In the genomic region with DNA sequence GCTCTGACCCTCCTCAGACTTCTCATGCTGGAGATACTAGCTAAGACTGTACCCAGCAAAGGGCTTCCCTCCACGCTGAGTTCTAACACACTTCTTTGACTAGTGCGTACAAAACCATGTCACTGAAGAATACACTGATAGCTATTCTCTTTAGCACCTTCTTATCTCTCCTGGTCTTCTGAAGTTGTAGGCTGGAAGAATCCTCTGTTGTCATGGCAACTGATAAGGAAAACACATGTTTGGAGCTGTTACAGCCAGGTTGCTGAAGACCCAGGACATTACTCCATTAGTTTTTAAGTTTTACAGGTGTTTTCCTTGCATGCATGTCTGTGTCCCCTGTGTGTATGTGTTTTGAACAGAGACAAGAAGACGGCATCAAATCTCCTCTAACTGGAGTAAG, we compare ENCODE assay signal across 16 mouse cellular contexts. TPM values are rescaled to one million over a fixed set of nuclear protein-coding genes. Genes with fewer than 3 reads are reported as not detected.
"Had no signal": no experiment of that assay in that cellular context is flagged by ENCODE, and none has a peak within 500 bp of the region (broad histone marks: within the 10 kb centered on the region; RNA-seq: fewer than 3 reads in every experiment).

No protein-coding gene starts in this region.

RNA-seq across cellular contexts. Expression of gene 1700018F24Rik, which starts 11.4 kb away (rescaled TPM):
- polyA plus RNA-seq: liver, embryonic 16.5 days; lung, embryonic 14.5 days; midbrain, embryonic 10.5 days; midbrain, embryonic 12.5 days; midbrain, embryonic 14.5 days; midbrain, embryonic 16.5 days; myocyte; neural tube, embryonic 11.5 days; neural tube, embryonic 13.5 days; neural tube, embryonic 15.5 days; small intestine, adult 2 months; stomach, embryonic 14.5 days; stomach, embryonic 16.5 days; thymus, adult 2 months; urinary bladder, adult 2 months had no signal

RNA-seq across cellular contexts. Expression of gene Gm4871, which starts 21.6 kb away (rescaled TPM):
- polyA plus RNA-seq: liver, embryonic 16.5 days; lung, embryonic 14.5 days; lung, embryonic 16.5 days; midbrain, embryonic 10.5 days; midbrain, embryonic 12.5 days; midbrain, embryonic 14.5 days; midbrain, embryonic 16.5 days; myocyte; neural tube, embryonic 11.5 days; neural tube, embryonic 13.5 days; neural tube, embryonic 15.5 days; small intestine, adult 2 months; stomach, embryonic 14.5 days; stomach, embryonic 16.5 days; thymus, adult 2 months; urinary bladder, adult 2 months had no signal

RNA-seq across cellular contexts. Expression of gene Kpna7, which starts 29.6 kb away (rescaled TPM):
- polyA plus RNA-seq: lung, embryonic 14.5 days; lung, embryonic 16.5 days; midbrain, embryonic 10.5 days; midbrain, embryonic 12.5 days; midbrain, embryonic 14.5 days; midbrain, embryonic 16.5 days; myocyte; neural tube, embryonic 11.5 days; neural tube, embryonic 13.5 days; neural tube, embryonic 15.5 days; small intestine, adult 2 months; stomach, embryonic 14.5 days; urinary bladder, adult 2 months had no signal
